Mouse (Mus musculus): Measurements from ENCODE around the gene Ctsa.

Gene Ctsa

GRCm38 (mm10) chr2:164804533-164805331 is 27.9 kb upstream of the Ctsa start, which contains the start of the genes Acot8 and Zswim3:
TSS of gene Acot8 (minus strand) at chr2:164804882.
TSS of gene Zswim3 (plus strand) at chr2:164805098.
- peak; percentile 99 for DNase-seq (ENCODE audit: low read depth, low spot score)

GRCm38 (mm10) chr2:164805332-164805718 is 27.3 kb upstream of the Ctsa start:
- no peak for DNase-seq (ENCODE audit: low read depth, low spot score)

DNA sequence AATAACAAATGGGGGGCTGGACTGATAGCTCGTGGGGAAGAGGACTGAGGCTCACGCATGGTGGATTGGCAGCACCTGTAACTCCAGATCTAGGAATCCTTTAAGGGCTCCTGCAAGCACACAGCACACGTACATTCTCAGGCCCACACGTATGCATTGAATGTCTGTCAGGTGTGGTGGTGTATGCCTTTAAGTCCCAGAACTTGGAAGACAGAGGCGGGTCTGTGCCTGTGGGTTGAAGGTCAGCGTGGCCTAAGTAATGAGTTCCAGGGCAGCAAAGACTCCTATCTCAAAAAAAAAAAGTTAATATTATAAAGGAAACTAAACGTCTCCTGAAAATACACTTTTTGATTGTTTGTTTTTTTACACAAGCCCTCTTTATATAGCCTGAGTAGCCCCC is 26.1 kb upstream of the Ctsa start:
- DNase-seq (ENCODE audit: low read depth, low spot score) = no peak

GRCm38 (mm10) chr2:164813557-164813956 is 19.1 kb upstream of the Ctsa start:
- DNase-seq (ENCODE audit: low read depth, low spot score) = no peak

DNA sequence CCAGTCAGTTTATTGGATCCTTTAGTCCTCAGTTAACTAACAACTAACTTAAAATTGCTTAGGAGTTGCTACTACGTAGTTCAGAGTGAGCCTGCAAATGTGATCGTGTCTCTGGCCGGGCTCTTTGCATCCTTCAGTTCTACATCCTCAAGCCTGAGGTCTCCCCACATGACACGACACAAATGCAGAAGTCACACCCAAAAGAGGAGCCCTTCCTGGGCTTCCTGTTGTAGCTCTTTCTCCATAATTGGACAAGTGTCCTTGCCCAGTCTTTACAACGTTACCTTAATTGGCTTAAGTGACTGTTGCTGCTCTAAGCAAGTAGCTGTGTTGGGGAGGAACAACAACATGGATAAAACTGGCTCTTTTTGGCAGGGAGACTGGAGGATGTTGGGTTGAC is 17.3 kb upstream of the Ctsa start:
- no peak for DNase-seq (ENCODE audit: low read depth, low spot score)

DNA sequence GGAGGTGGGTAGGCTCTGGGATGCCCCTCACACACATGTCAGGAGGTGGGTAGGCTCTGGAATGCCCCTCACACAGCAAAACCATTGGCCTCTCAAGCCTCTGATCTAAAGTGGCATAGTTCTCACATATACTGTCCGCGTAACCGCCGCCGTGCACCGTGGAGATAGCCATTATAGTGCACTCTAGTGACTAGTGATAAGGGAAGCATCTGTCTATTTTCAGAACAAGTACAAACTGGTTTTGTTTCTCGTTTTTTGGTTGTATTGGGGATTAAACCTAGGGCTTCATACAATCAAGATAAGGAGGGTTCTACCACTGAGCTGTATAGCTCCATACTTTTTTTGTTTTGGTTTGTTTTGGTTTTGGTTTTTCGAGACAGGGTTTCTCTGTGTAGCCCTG is 16.9 kb upstream of the Ctsa start:
- DNase-seq (ENCODE audit: low read depth, low spot score) = no peak

DNA sequence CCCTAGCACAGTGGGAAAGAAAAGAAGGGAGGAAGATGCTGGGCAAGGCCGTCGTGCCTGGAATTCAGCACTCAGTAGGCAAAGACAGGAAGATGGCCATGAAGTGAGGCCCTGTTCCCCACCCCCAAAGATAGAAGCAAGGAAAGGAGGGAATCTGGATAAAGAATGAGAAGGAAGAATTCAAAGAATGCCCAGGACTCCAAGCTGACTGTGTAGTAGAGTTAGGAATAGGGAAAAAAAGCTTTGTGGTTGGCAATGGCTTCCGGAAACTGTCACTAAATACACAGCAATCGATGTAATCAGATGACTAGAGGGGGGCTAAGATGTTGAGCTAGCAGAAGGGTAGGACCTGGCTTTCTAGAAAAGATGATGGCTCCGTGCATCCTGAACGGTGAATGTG is 15.5 kb upstream of the Ctsa start:
- DNase-seq (ENCODE audit: low read depth, low spot score) = no peak

DNA sequence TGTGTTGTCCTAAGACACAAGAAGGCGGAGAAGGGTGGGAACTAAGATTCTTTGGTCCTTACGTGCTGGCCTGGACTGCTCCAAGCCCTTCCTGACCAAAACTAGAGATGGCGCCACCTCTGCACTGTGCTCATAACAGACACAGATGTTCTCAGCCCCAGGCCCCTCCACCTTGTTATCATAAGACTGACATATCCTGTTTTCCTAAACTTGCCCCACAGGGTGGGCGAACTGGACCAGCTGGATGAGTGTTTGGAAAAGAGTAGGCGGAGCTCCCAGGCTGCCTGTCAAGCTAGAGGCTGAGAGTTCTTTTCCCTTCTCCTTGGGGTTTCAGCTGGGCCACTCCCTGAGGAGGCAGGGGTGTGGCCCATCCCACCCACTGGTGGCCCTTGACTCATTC is 15.0 kb upstream of the Ctsa start:
- no peak for DNase-seq (ENCODE audit: low read depth, low spot score)

DNA sequence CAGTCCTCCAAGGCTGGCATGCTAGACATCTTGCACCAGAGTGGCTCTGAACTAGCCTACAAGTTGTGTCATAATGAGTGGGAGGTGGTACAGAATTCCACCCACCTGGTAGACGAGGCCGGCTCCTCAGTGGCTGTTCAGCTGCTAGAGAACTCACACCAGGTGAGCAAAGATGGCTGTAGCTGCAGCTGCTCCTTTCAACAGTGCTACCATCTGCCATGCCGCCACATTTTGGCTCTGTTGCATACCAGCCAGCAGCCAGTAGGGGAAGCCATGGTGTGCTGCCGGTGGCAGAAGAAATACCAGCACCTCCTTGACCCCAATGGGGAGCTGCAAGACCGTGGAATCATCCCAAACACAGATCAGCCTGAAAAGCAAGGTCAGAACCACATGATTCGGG is 11.6 kb upstream of the Ctsa start:
- no peak for DNase-seq (ENCODE audit: low read depth, low spot score)

GRCm38 (mm10) chr2:164822636-164823165 is 10.0 kb upstream of the Ctsa start, which contains the start of gene Zswim1:
TSS of gene Zswim1 (plus strand) at chr2:164822686.
- peak; percentile 98 for DNase-seq (ENCODE audit: low read depth, low spot score)

DNA sequence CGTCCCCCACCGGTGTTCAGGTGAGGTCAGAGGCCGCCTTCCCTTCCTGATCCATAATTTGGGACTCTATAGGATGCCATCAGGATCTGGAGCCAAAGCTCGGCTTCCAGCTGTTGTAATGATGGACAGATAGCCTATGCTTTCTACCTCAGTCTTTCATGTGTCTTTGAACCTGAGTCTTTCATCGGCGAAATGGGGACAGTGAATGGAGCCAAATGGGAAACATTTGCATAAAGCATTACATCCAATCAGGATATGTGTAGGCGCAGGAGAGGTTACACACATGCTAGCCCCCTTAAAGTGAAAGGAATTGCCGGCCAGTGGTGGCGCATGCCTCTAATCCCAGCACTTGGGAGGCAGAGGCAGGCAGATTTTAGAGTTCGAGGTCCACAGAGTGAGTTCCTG is 9.5 kb upstream of the Ctsa start:
- no peak for DNase-seq (ENCODE audit: low read depth, low spot score)

GRCm38 (mm10) chr2:164823969-164824368 is 8.7 kb upstream of the Ctsa start:
- no peak for DNase-seq (ENCODE audit: low read depth, low spot score)

DNA sequence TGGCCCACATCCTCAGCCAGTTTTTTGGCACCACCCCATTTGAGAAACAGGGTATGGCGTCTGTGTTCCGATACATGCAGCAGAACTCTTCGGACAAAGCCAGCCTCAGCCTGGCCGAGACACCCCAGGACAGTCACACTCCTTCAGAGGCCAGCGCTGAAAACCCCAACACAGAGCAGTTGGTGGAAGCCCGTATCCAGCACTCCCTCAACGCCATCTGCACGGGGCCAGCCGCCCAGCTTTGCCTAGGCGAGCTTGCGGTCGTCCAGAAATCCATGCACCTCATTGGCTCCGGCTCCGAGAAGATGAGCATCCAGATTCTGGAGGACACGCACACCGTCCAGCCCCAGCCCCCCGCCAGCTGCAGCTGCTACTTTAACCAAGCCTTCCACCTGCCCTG is 7.2 kb upstream of the Ctsa start:
- no peak for DNase-seq (ENCODE audit: low read depth, low spot score)

DNA sequence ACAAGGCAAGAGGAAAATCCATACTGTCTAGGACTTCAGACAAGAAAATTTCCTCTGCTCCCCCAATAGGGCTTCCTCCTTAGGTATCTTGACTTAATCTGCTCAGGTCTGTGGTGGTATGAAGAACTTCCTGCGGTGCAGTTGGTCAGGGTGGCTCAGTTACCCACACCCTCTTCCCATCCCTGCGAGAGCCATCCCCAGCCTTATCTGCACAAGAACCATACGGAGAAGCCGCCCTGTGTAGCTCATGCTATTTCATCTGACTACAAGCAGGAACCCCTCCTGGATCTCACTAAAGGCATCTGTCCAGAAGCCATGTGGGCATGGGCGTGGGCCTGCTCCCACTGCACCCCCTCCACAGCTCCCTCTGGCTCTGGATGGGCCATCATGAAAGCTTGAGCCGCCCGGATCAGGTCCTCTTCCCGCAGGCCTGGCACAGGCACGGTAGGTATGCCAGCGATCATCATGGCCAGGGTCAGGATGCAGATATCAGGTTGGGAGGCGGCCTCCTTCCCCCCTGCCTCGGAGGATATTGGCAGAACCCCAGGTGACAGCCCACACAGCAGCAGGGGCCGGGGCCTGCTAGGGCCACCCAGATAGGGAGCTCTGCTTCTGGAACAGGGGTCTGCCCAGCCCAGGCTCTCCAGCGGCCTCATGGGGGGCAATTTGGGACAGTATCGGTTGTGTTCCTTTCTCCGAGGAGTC is 5.4 kb upstream of the Ctsa start:
- DNase-seq (ENCODE audit: low read depth, low spot score) = no peak

GRCm38 (mm10) chr2:164828437-164828836 is 4.2 kb upstream of the Ctsa start, which contains the start of gene Spata25:
TSS of gene Spata25 (minus strand) at chr2:164828537.
- DNase-seq (ENCODE audit: low read depth, low spot score) = no peak

- DNase-seq (ENCODE audit: low read depth, low spot score) = no peak
Observed at GRCm38 (mm10) chr2:164829090-164829489, 3.6 kb upstream of the Ctsa start.

DNA sequence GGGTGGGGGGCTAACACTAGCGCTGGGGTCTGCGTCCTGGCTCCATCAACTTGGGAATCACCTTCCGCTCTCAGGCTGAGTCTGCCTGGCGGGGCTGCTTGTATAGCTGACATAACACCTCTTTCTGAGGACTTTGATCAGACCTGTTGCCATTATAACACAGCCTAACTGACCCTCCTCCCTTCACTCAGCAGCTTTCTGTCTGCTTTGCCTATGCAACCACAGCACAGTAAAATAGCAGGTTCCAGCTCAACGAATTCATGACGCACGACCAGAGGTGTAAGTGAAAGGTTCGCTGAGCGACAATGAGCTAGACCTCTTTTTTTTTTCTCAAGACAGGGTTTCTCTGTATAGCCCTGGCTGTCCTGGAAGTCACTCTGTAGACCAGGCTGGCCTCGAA is 1.6 kb upstream of the Ctsa start:
- DNase-seq (ENCODE audit: low read depth, low spot score) = no peak

- no peak for DNase-seq (ENCODE audit: low read depth, low spot score)
Observed at GRCm38 (mm10) chr2:164832032-164832747, 483 bp upstream of the Ctsa start.

- peak; percentile 88 for DNase-seq (ENCODE audit: low read depth, low spot score)
Observed at GRCm38 (mm10) chr2:164833314-164833959, 764 bp downstream of the Ctsa start, which contains the start of gene Neurl2. TSS of gene Neurl2 (minus strand) at chr2:164833456.

- DNase-seq (ENCODE audit: low read depth, low spot score) = no peak
Observed at GRCm38 (mm10) chr2:164834531-164834930, 1.9 kb downstream of the Ctsa start.

DNA sequence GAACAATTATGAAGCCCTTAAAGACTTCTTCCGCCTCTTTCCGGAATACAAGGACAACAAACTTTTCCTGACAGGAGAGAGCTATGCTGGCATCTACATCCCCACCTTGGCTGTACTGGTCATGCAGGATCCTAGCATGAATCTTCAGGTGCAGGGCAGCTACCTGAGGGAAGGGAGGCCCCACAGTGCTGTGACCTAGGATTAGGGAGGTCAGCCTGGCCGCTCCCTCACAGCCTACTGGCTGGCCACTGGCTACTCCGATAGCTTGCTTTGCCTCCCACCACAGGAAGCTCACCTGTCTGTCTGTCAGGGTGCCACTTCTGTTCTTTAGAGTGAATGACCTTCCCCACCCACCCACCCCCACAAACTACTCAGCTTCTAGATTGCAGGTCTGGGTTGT is 2.5 kb downstream of the Ctsa start:
- DNase-seq (ENCODE audit: low read depth, low spot score) = no peak

Measured in retina, postnatal 7 days (tissue).